Mouse (Mus musculus) liver, embryonic 11.5 days (tissue): ENCODE measurements around the gene Lnx2. TPM values are rescaled to one million over a fixed set of nuclear protein-coding genes. Genes with fewer than 3 reads are reported as not detected.

Source experiments
- ATAC-seq: fragments of 200-750 bp; cut with Nextera tagmentation; replicated peaks from 2 replicates; pipeline ENCODE4 v1.8.0; 2017; ENCODE audit warnings: moderate number of reproducible peaks, mild to moderate bottlenecking, moderate TSS enrichment, moderate library complexity; ENCODE audit not compliant: low FRiP score
- DNase-seq: peaks from one replicate; pipeline ENCODE4 v3.0.0-alpha.2; 2017; ENCODE audit warnings: low spot score
- H3K27ac ChIP-seq: fragments of 300-500 bp; sonication (generic); 2 replicates; pipeline ENCODE4 v1.5.1; 2014; ENCODE audit warnings: mild to moderate bottlenecking, low read depth, low read length, control low read depth
- H3K27me3 ChIP-seq: fragments of 300-500 bp; sonication (generic); replicated peaks from 2 replicates; pipeline ENCODE4 v1.6.1; 2014; ENCODE audit warnings: low read length, mixed read lengths; ENCODE audit not compliant: control insufficient read depth, insufficient read depth
- H3K36me3 ChIP-seq: fragments of 300-500 bp; sonication (generic); 2 replicates; pipeline ENCODE4 v1.6.1; 2014; ENCODE audit warnings: mild to moderate bottlenecking, low read length, moderate library complexity, mixed read lengths; ENCODE audit not compliant: control insufficient read depth, insufficient read depth
- H3K4me1 ChIP-seq: fragments of 300-500 bp; sonication (generic); replicated peaks from 2 replicates; pipeline ENCODE4 v1.6.1; 2014; ENCODE audit warnings: low read length, mixed read lengths; ENCODE audit not compliant: control insufficient read depth, insufficient read depth
- H3K4me2 ChIP-seq: fragments of 300-500 bp; sonication (generic); 2 replicates; pipeline ENCODE4 v1.6.1; 2014; ENCODE audit warnings: mild to moderate bottlenecking, control low read depth, moderate library complexity
- H3K4me3 ChIP-seq: fragments of 300-500 bp; sonication (generic); 2 replicates; pipeline ENCODE4 v1.5.1; 2014; ENCODE audit warnings: low read depth, low read length, control low read depth
- H3K9ac ChIP-seq: fragments of 300-500 bp; sonication (generic); 2 replicates; pipeline ENCODE4 v1.6.1; 2014; ENCODE audit warnings: low read depth, low read length, control low read depth
- H3K9me3 ChIP-seq: fragments of 300-500 bp; sonication (generic); 2 replicates; pipeline ENCODE4 v1.6.1; 2016; ENCODE audit warnings: low read length, inconsistent platforms, mixed read lengths; ENCODE audit not compliant: control insufficient read depth
- WGBS: fragments of 180-500 bp; shearing (Covaris S2); extraction: QIAGEN DNeasy Blood & Tissue Kit; methylation state at CpG from one replicate; pipeline ENCODE4 v1.1.7; 2014; 5-methylcytosine and 5-hydroxymethylcytosine counted together
- polyA plus RNA-seq: library from polyadenylated mRNA; unstranded; fragments of >200 nt; fragmentation: Nextera tagmentation; extraction: Ambion mirVana; gene quantifications from 2 replicates; pipeline ENCODE4 v1.2.1, GENCODE M21; 2014

Gene Lnx2
- polyA plus RNA-seq, 1 experiment from 2014 or later: 13.3 TPM

DNA sequence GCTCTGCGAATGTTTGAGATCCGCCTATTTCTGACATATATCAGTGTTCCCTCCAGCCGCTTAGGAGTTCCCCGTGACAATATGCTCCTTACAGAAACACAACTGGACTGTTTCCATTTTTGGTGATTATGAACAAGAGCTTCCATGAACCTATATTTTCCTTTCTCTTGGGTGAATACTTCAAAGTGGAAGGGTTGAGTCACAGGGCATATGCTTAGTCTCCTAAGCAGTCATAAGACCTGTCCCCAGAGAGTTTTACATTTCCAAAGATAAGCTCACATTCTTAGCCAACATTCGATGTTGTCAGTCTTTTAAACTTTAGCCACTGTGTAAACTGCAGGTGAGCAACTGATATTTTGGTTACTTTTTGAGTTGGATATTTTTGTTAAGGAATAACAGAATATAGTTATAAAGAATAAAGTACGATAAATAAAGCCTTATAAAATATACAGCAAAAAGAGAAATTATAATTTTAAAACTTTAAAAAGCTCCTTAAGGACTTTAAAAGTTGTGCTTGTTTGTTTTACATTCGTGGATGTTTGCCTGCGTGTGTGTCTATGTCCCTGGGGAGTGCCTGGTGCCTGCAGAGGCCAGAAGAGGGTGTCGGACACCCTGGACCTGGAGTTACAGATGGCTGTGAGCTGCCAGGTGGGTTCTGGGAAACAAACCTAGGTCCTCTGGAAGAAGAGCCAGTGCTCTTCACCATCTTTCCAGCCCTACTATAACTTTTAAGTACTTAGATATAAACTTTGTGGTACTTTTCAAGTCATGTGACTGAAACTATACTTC, 18.6 kb downstream of the Lnx2 start:
- Histone ChIP-seq H3K9ac (no peak overlapping the region), H3K4me2 (no peak overlapping the region), H3K4me3 (no peak overlapping the region), H3K27me3 (no peaks in the 10 kb centered on the region), H3K27ac (no peak overlapping the region), H3K9me3 (no peaks in the 10 kb centered on the region), H3K36me3 (no peaks in the 10 kb centered on the region), H3K4me1 (peaks cover 13% of the 10 kb centered on the region)
- WGBS: 75% methylated on average over 9 of the region's 9 CpGs
- DNase-seq: no peak
- no peak for ATAC-seq

GRCm38 (mm10) chr5:147056712-147057290, 19.6 kb downstream of the Lnx2 start:
- DNase-seq (no peak), ATAC-seq (no peak)
- no peaks in the 10 kb centered on the region for H3K9me3 ChIP-seq
- no peaks in the 10 kb centered on the region for H3K27me3 ChIP-seq
- 76% methylated on average over 10 of the region's 10 CpGs for WGBS
- H3K4me1 ChIP-seq: peaks cover 13% of the 10 kb centered on the region
- H3K27ac ChIP-seq: no peak overlapping the region
- H3K4me2 ChIP-seq: no peak overlapping the region
- no peaks in the 10 kb centered on the region for H3K36me3 ChIP-seq
- H3K9ac ChIP-seq: no peak overlapping the region
- H3K4me3 ChIP-seq: no peak overlapping the region

- no peak overlapping the region for H3K4me3 ChIP-seq
- H3K9me3 ChIP-seq: no peaks in the 10 kb centered on the region
- H3K9ac ChIP-seq: no peak overlapping the region
- no peak overlapping the region for H3K27ac ChIP-seq
- no peaks in the 10 kb centered on the region for H3K36me3 ChIP-seq
- no peaks in the 10 kb centered on the region for H3K27me3 ChIP-seq
- no peak for DNase-seq
- H3K4me1 ChIP-seq: peaks cover 13% of the 10 kb centered on the region
- 82% methylated on average over 6 of the region's 6 CpGs for WGBS
- ATAC-seq: no peak
- no peak overlapping the region for H3K4me2 ChIP-seq
Measured at GRCm38 (mm10) chr5:147055572-147056245, 20.7 kb downstream of the Lnx2 start.

DNA sequence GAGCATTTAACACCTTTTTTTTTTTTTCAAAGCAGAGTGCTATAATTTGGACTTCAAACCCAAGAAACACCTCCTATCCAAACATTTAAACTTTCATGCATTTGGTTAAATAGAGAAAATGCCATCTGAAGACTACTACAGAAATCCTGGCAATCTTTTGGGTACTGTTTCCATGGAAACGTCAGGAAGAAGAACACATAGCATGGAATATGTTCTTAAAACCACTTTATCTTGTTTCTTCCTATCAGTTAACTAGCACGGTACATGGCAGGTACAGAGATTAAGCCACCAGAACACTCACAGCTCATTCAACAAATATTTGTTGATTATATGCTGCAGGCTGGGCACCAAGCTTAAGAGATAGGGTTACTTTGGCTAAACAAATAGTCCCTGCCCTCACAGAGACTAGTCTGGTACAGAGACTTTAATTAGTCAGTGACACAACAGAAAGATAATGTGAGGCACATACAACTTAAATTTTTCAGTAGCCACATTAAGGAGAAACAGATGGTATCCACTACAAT, 21.6 kb downstream of the Lnx2 start:
- H3K27me3 ChIP-seq: no peaks in the 10 kb centered on the region
- no peak overlapping the region for H3K4me2 ChIP-seq
- peaks cover 15% of the 10 kb centered on the region for H3K4me1 ChIP-seq
- no peak for ATAC-seq
- H3K9ac ChIP-seq: no peak overlapping the region
- H3K4me3 ChIP-seq: no peak overlapping the region
- WGBS: 35% methylated on average over 2 of the region's 2 CpGs
- no peaks in the 10 kb centered on the region for H3K9me3 ChIP-seq
- DNase-seq: no peak
- H3K27ac ChIP-seq: no peak overlapping the region
- no peaks in the 10 kb centered on the region for H3K36me3 ChIP-seq

DNA sequence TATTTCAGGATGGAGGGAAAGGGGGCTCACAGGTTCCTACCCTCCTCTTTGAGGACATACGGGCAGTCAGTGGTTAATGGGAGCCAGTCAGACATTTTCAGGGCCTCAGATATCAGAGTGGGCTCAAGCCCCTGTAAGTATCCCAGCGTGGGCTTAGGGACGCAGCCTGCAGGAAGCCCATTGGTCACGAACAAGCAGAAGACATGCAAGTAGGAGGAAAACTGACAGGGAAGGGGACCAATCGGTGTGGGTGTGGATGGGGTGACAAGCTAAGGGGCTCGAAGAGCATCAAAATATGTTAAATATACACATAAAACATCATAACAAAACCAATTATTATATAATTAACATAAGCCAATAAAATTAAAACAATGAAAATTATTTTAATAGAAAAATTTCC, 22.1 kb downstream of the Lnx2 start:
- H3K4me2 ChIP-seq: no peak overlapping the region
- H3K4me1 ChIP-seq: peaks cover 19% of the 10 kb centered on the region
- 76% methylated on average over 6 of the region's 6 CpGs for WGBS

DNA sequence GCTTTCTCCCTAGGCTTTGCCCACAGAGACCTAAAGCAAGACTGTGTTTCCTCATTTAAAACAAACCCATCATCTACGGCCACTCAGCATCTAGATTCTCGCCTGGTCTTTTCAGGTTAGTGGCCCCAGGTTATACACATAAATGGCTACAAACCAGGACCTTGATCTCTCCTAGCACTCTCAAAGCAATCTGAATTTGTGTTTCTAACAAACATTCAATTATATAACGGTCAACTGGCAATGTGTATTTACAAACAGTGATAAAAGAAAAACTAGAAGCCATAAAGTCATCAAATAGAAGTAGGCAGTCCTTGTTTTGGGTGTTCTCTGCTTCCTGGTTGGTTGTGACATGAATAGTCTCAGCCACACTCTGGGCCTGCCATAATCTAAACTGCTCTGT, 22.9 kb downstream of the Lnx2 start:
- Histone ChIP-seq H3K9me3 (no peaks in the 10 kb centered on the region), H3K4me3 (no peak overlapping the region), H3K4me2 (no peak overlapping the region), H3K9ac (no peak overlapping the region), H3K4me1 (peaks cover 19% of the 10 kb centered on the region), H3K36me3 (no peaks in the 10 kb centered on the region), H3K27ac (no peak overlapping the region), H3K27me3 (no peaks in the 10 kb centered on the region)
- 76% methylated on average over 3 of the region's 3 CpGs for WGBS
- ATAC-seq (no peak), DNase-seq (no peak)

More for the DNA sequence above, 22.1 kb downstream of the Lnx2 start:
- Histone ChIP-seq H3K27me3 (no peaks in the 10 kb centered on the region), H3K9me3 (no peaks in the 10 kb centered on the region), H3K27ac (no peak overlapping the region), H3K36me3 (no peaks in the 10 kb centered on the region), H3K9ac (no peak overlapping the region), H3K4me3 (no peak overlapping the region)
- no peak for DNase-seq
- no peak for ATAC-seq

DNA sequence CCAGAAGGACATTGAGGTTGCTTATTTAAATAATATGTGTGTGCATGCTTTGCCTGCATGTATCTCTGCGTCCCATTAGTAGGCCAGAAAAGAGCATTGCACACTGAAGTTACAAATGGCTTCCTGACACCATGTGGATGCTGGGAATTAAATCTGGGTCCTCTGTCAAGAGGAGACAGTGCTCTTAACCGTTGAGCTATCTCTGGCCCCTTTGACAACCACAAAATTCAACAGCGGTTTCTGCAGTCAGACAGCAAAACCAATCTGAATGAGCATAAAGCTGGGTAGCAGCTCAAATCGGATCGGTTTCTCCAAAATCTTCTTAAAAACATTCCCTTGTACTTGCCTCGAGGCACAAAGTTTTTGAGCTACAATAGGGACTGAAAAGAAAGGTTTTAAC, 23.3 kb downstream of the Lnx2 start:
- Histone ChIP-seq H3K36me3 (no peaks in the 10 kb centered on the region), H3K9me3 (no peaks in the 10 kb centered on the region), H3K4me1 (peaks cover 19% of the 10 kb centered on the region), H3K27ac (no peak overlapping the region), H3K27me3 (no peaks in the 10 kb centered on the region), H3K4me3 (no peak overlapping the region), H3K4me2 (no peak overlapping the region), H3K9ac (no peak overlapping the region)
- WGBS: 84% methylated on average over 6 of the region's 6 CpGs
- ATAC-seq: no peak
- DNase-seq: no peak

GRCm38 (mm10) chr5:147052309-147052558, 24.2 kb downstream of the Lnx2 start:
- H3K9me3 ChIP-seq: no peaks in the 10 kb centered on the region
- no peak overlapping the region for H3K9ac ChIP-seq
- peaks cover 19% of the 10 kb centered on the region for H3K4me1 ChIP-seq
- no peak overlapping the region for H3K4me3 ChIP-seq
- no peak for ATAC-seq
- H3K36me3 ChIP-seq: no peaks in the 10 kb centered on the region
- no peak overlapping the region for H3K4me2 ChIP-seq
- H3K27me3 ChIP-seq: no peaks in the 10 kb centered on the region
- DNase-seq: no peak
- WGBS: 85% methylated on average over 4 of the region's 4 CpGs
- no peak overlapping the region for H3K27ac ChIP-seq
